Mouse (Mus musculus) hindbrain, embryonic 16.5 days (tissue): ENCODE results near the gene Ctrc. TPM values are rescaled to one million over a fixed set of nuclear protein-coding genes. Genes with fewer than 3 reads are reported as not detected.

Experiments
- ATAC-seq: fragments of 200-750 bp; cut with Nextera tagmentation; 2 replicates; pipeline ENCODE4 v1.8.0; 2017; ENCODE audit warnings: moderate TSS enrichment, moderate library complexity
- H3K27ac ChIP-seq: fragments of 300-500 bp; sonication (generic); 2 replicates; pipeline ENCODE4 v1.5.1; 2014; ENCODE audit warnings: low read depth, mild to moderate bottlenecking, control low read depth, low read length, moderate library complexity
- H3K27me3 ChIP-seq: fragments of 300-500 bp; sonication (generic); replicated peaks from 2 replicates; pipeline ENCODE4 v1.6.1; 2014; ENCODE audit warnings: low read length; ENCODE audit not compliant: control insufficient read depth, insufficient read depth
- H3K36me3 ChIP-seq: fragments of 300-500 bp; sonication (generic); 2 replicates; pipeline ENCODE4 v1.6.1; 2014; ENCODE audit warnings: mild to moderate bottlenecking, low read length, moderate library complexity, mixed read lengths; ENCODE audit not compliant: control insufficient read depth, insufficient read depth
- H3K4me1 ChIP-seq: fragments of 300-500 bp; sonication (generic); 2 replicates; pipeline ENCODE4 v1.6.1; 2014; ENCODE audit warnings: low read depth, low read length; ENCODE audit not compliant: control insufficient read depth, insufficient read depth
- H3K4me2 ChIP-seq: fragments of 300-500 bp; sonication (generic); 2 replicates; pipeline ENCODE4 v1.6.1; 2014; ENCODE audit warnings: mild to moderate bottlenecking, low read length, control low read depth, moderate library complexity
- H3K4me3 ChIP-seq: fragments of 300-500 bp; sonication (generic); 2 replicates; pipeline ENCODE4 v1.5.1; 2014; ENCODE audit warnings: mild to moderate bottlenecking, low read length, control low read depth, moderate library complexity
- H3K9ac ChIP-seq: fragments of 300-500 bp; sonication (generic); 2 replicates; pipeline ENCODE4 v1.6.1; 2014; ENCODE audit warnings: low read depth, mild to moderate bottlenecking, control low read depth, low read length, moderate library complexity
- H3K9me3 ChIP-seq: fragments of 300-500 bp; sonication (generic); 2 replicates; pipeline ENCODE4 v1.6.1; 2014; ENCODE audit warnings: mild to moderate bottlenecking, low read length, moderate library complexity; ENCODE audit not compliant: control insufficient read depth
- WGBS: fragments of 180-500 bp; shearing (Covaris S2); extraction: QIAGEN DNeasy Blood & Tissue Kit; methylation state at CpG from one replicate; pipeline ENCODE4 v1.1.7; 2014; 5-methylcytosine and 5-hydroxymethylcytosine counted together
- polyA plus RNA-seq: library from polyadenylated mRNA; unstranded; fragments of >200 nt; fragmentation: Nextera tagmentation; extraction: Ambion mirVana; gene quantifications from 2 replicates; pipeline ENCODE4 v1.2.1, GENCODE M21; 2015

The Ctrc gene
- polyA plus RNA-seq, 1 experiment from 2014 or later = not detected

DNA sequence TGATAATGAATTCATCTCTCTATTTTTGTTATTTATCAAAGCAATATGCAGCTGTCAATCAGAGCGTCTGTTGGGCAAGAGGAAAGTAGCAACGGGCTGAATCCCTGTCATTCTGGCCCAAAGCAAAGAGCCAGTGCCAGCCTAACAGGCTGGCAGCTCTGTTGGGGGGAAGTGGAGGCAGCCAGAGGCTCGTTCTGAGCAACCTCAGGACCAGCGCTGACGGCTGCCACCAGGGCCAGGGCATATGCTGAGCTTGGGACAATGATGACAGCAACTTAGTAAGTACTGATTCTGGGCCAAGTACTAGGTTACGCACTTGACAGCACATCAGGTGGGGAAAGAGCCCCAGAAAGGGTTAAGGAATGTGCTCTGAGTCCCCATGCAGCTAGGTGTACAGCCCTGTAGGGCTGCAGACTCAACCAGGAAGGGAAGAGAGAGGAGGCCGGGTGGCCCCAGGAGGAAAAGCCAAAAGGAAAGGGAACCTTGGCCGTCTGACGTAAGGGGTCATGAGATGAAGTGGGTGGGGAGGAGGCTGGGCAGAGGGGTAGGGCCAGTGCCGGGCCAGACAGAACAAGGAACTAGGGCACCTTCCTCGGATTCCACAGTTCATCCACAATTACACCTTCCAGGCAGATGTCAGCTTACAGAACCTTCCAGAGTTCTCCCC, 24.6 kb upstream of the Ctrc start:
- Histone ChIP-seq H3K36me3 (no peaks in the 10 kb centered on the region), H3K27me3 (no peaks in the 10 kb centered on the region), H3K9me3 (no peaks in the 10 kb centered on the region), H3K27ac (no peak overlapping the region; the same call in 1 of the 2 replicates), H3K4me1 (peaks cover 63% of the 10 kb centered on the region), H3K4me3 (no peak overlapping the region), H3K4me2 (peak overlapping the region; percentile 97; the same call in 1 of the 2 replicates), H3K9ac (peak overlapping the region; percentile 11; the same call in 1 of the 2 replicates)
- WGBS = 56% methylated on average over 11 of the region's 11 CpGs
- ATAC-seq = no peak

DNA sequence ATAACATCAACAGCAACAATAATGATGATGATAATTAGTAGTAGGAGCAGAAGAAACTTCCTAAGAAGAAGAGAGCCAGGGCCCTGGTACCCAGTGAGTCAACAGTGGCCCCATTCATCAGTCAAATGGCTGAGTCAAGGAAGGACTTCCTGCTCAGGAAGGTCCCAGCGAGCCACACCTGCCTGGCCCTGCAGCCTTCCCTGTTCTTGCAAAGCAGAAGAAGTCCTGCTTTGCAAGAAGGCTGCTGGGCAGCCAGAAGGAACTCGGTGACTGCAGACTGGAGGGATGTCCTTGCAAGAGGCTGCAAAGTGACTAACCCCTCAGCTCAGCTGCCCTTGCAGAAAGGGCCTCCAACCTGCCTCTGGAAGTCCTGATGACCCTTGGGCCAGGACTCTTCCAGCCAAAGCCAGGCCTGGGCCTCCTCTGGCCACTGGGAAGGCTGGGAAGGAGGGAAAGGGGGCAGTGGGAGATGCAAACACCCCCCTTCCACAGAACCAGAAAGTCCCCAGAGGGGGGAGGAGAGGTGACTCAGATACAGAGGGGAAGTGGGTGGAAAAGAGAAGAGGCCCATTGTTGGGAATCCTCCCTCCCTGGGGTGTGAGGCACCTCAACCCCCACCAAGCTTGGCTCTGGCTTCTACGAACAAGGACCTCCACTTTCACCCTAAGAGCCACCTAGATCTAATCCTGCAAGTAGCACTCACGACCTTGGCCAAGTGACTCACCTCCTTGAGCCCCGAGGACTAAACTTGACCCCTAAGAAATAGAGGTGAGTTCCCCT, 23.5 kb upstream of the Ctrc start:
- 79% methylated on average over 5 of the region's 5 CpGs for WGBS
- H3K4me1 ChIP-seq = peaks cover 54% of the 10 kb centered on the region
- H3K27ac ChIP-seq = no peak overlapping the region; the same call in 1 of the 2 replicates
- ATAC-seq = no peak
- H3K4me2 ChIP-seq = no peak overlapping the region
- no peaks in the 10 kb centered on the region for H3K36me3 ChIP-seq
- H3K9me3 ChIP-seq = no peaks in the 10 kb centered on the region
- no peaks in the 10 kb centered on the region for H3K27me3 ChIP-seq
- H3K4me3 ChIP-seq = no peak overlapping the region
- no peak overlapping the region for H3K9ac ChIP-seq

DNA sequence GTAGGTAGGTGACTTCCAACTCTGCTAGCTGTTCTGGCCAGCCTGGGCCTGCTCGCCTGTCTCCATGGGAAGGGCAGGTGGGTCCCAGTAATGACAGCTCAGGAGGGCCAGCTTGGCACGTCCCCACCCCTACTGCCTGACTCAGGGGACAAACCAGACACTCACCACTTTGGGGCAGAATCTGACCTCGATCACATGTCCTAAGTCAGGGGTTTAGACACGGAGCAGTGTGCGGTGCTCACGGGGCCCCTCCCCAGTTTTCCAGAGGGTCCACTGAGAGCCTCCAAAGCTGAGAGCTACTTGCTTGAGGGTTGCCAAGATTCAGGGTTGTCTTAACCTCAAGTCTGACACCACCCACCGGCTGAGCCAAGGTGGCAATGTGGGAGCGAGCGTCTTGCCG, 21.9 kb upstream of the Ctrc start:
- H3K4me3 ChIP-seq = no peak overlapping the region
- no peak overlapping the region for H3K4me2 ChIP-seq
- H3K9ac ChIP-seq = no peak overlapping the region
- ATAC-seq = no peak
- H3K9me3 ChIP-seq = no peaks in the 10 kb centered on the region
- H3K36me3 ChIP-seq = 0 out of 2 replicates have a peak, but pooled peaks cover 2% of the 10 kb centered on the region
- WGBS = 67% methylated on average over 10 of the region's 10 CpGs
- H3K4me1 ChIP-seq = peaks cover 44% of the 10 kb centered on the region
- H3K27ac ChIP-seq = no peak overlapping the region; the same call in 1 of the 2 replicates
- no peaks in the 10 kb centered on the region for H3K27me3 ChIP-seq

DNA sequence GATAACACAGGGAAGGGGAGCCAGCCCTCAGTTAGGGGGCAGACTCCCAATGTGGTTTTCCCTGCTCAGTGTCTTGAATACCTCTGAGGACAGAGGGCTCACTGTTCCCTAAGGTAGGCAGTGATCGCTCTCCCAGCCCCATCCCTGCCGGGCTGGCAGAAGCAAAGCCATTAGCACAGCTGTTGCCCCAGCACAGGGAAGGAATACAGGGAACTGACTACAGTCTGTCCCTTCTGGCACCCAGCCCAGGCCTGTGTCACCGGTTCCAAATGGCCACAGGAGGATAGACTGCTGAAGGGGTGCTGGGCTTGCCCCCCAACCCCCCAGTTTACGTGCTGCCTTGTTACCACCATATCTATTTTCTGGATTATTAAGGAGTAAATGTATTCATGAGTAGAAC, 21.3 kb upstream of the Ctrc start:
- H3K4me3 ChIP-seq = no peak overlapping the region
- H3K9ac ChIP-seq = peak overlapping the region; percentile 20; the same call in 1 of the 2 replicates
- no peaks in the 10 kb centered on the region for H3K9me3 ChIP-seq
- peak overlapping the region; percentile 33; the same call in 1 of the 2 replicates for H3K4me2 ChIP-seq
- H3K27me3 ChIP-seq = no peaks in the 10 kb centered on the region
- H3K4me1 ChIP-seq = peaks cover 39% of the 10 kb centered on the region
- 0 out of 2 replicates have a peak, but pooled peaks cover 2% of the 10 kb centered on the region for H3K36me3 ChIP-seq
- WGBS = 14% methylated on average over 4 of the region's 4 CpGs
- ATAC-seq = peak; percentile 74
- peak overlapping the region; percentile 62 for H3K27ac ChIP-seq

DNA sequence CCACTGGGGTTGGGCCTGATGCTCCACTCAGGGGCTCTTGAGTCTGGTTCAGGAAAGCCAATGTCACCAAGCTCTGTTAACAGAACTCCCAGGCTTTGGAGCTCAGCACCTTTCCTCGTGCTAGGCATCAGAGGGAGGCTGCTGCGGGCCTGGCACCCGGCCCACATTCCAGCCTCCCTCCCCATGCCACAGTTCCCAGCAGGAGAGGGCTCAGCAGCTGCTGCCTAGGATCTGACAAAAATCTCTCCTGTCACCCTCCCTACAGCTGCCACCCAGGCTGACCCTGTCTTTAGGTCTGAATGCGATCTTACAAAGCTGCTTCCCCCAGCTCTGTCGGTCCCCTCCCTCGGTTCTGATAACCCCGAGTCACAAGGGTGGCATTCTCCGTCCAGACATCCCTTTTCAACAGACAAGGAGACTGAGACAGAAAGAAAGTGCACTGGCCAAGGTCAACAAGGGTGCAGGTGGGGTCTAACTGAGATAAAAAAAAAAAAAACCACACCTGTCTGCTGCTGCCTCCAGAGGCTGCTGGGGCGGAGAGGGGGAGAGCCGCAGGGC, 20.9 kb upstream of the Ctrc start:
- ATAC-seq = peak; percentile 16; the same call in 1 of the 2 replicates
- H3K4me1 ChIP-seq = peaks cover 34% of the 10 kb centered on the region
- peak overlapping the region; percentile 18; the same call in 1 of the 2 replicates for H3K9ac ChIP-seq
- H3K27ac ChIP-seq = peak overlapping the region; percentile 62
- H3K36me3 ChIP-seq = 0 out of 2 replicates have a peak, but pooled peaks cover 2% of the 10 kb centered on the region
- H3K4me2 ChIP-seq = peak overlapping the region; percentile 33; the same call in 1 of the 2 replicates
- 28% methylated on average over 10 of the region's 10 CpGs for WGBS
- H3K9me3 ChIP-seq = no peaks in the 10 kb centered on the region
- H3K4me3 ChIP-seq = no peak overlapping the region
- no peaks in the 10 kb centered on the region for H3K27me3 ChIP-seq

DNA sequence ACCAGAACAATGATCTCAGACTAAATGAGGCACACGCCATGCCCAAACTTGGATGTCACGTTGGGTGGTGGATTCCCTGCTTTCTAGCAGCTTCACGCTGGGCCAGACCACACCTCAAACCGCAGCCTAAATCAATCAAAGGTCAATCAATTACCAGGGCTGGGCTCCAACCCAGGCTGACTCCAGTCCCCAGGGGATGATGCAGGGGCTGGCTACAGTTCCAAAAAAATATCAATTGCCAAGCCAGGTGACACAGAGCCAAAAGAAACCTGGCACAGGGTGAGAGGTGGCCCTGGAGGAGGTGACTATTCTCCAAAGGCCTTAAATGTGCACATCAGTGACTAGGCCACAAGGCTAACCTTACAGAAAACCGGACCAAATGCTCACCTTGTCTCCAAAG, 19.4 kb upstream of the Ctrc start:
- H3K9me3 ChIP-seq = no peaks in the 10 kb centered on the region
- H3K27ac ChIP-seq = no peak overlapping the region
- no peak overlapping the region for H3K9ac ChIP-seq
- H3K27me3 ChIP-seq = no peaks in the 10 kb centered on the region
- no peak for ATAC-seq
- no peak overlapping the region for H3K4me2 ChIP-seq
- no peak overlapping the region for H3K4me3 ChIP-seq
- peaks cover 9% of the 10 kb centered on the region; the same call in 1 of the 2 replicates for H3K36me3 ChIP-seq
- WGBS = 81% methylated on average over 5 of the region's 5 CpGs
- peaks cover 21% of the 10 kb centered on the region for H3K4me1 ChIP-seq

DNA sequence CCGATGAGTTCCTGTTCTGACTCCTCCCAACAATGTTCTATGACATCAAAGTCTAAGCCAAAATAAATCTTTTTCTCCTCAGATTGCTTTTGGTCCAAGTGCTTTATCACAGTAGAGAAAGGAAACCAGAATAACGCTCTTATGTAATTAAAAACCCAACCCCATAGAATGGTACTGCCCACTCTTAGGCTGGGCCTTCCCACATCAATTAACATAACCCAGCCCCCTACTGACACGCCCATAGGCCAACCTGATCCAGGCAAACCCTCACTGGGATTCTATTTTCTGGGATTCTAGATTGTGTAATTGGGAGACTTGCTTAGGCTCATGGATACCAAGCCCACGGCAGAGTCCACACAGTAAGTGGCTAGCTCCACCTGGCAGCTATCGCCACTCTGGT, 18.8 kb upstream of the Ctrc start:
- ATAC-seq = no peak
- Histone ChIP-seq H3K27me3 (no peaks in the 10 kb centered on the region), H3K4me2 (no peak overlapping the region), H3K4me3 (no peak overlapping the region), H3K4me1 (peaks cover 15% of the 10 kb centered on the region), H3K27ac (no peak overlapping the region), H3K36me3 (peaks cover 9% of the 10 kb centered on the region; the same call in 1 of the 2 replicates), H3K9me3 (no peaks in the 10 kb centered on the region), H3K9ac (no peak overlapping the region)
- WGBS = 90% methylated on average over 5 of the region's 5 CpGs

DNA sequence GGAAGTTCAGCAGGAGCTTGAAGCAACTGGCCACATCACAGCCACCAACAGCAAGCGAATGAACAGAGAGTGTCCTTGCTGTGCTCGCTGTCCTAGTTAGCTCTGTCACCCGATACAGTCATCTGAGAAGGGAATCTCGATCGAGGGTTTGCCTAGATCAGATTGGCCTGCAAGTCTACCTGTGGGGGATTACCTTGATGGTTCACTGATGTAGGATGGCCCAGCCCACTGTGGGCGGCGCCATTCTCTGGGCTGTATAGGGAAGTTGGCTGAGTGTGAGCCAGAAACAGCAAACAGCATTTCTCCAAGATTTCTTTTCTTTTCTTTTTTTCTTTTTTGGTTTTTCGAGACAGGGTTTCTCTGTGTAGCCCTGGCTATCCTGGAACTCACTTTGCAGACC, 18.3 kb upstream of the Ctrc start:
- no peak overlapping the region for H3K9ac ChIP-seq
- peaks cover 12% of the 10 kb centered on the region; the same call in 1 of the 2 replicates for H3K36me3 ChIP-seq
- H3K4me3 ChIP-seq = no peak overlapping the region
- 92% methylated on average over 8 of the region's 8 CpGs for WGBS
- H3K9me3 ChIP-seq = no peaks in the 10 kb centered on the region
- no peaks in the 10 kb centered on the region for H3K27me3 ChIP-seq
- no peak for ATAC-seq
- peaks cover 13% of the 10 kb centered on the region for H3K4me1 ChIP-seq
- H3K27ac ChIP-seq = no peak overlapping the region
- no peak overlapping the region for H3K4me2 ChIP-seq
